In the genomic region with DNA sequence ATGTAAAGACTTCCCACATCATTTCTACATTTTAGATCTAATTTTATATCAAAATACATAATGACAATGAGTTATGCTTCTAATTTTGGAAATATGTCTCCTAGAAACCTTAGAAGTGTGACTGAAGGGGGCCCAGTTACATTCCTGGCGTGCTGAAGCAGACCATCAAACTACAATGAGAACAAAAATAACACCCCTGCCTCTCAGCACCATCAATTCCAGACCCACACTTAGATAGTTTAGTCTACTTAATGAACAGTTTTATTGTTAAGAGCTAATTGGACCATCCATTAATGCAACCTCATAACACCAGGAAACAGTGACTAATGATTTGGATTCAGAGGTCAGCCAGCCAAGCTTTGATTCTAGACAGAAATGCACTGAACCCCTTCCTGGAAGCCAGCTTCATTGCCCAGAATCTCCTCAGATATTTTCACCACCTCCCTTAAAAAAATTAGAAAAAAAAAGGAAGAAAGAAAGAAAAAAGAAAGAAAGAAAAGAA, we compare ENCODE assay signal across 19 mouse cellular contexts.
"Had no signal": no experiment of that assay in that cellular context is flagged by ENCODE, and none has a peak within 500 bp of the region (broad histone marks: within the 10 kb centered on the region; RNA-seq: fewer than 3 reads in every experiment).

No protein-coding gene starts in this region.

- DNase-seq: kidney, adult 11 months; kidney, adult 9 months; kidney, postnatal 25 days; layer of hippocampus, postnatal 36 days; left cerebral cortex, postnatal 4 days; liver, postnatal 0 days; lung, embryonic 14.5 days; thymus, adult 18-20 months; thymus, postnatal 36 days had no signal

- H3K9ac ChIP-seq: limb, embryonic 12.5 days; limb, embryonic 15.5 days; liver, embryonic 14.5 days; liver, postnatal 0 days; lung, embryonic 14.5 days; midbrain, embryonic 12.5 days; midbrain, embryonic 15.5 days; neural tube, embryonic 12.5 days; neural tube, embryonic 15.5 days had no signal

- H3K27ac ChIP-seq: limb, embryonic 12.5 days; limb, embryonic 15.5 days; liver, embryonic 14.5 days; macrophage; midbrain, embryonic 12.5 days; midbrain, embryonic 15.5 days; neural tube, embryonic 12.5 days; neural tube, embryonic 15.5 days had no signal

- H3K4me3 ChIP-seq: limb, embryonic 12.5 days; limb, embryonic 15.5 days; midbrain, embryonic 12.5 days; midbrain, embryonic 15.5 days; neural tube, embryonic 12.5 days; neural tube, embryonic 15.5 days had no signal

- ATAC-seq: liver, postnatal 0 days; lung, postnatal 0 days; midbrain, embryonic 15.5 days had no signal

- H3K4me2 ChIP-seq: limb, embryonic 12.5 days; limb, embryonic 15.5 days; liver, embryonic 11.5 days; lung, embryonic 14.5 days; midbrain, embryonic 12.5 days; midbrain, embryonic 15.5 days; neural tube, embryonic 12.5 days; neural tube, embryonic 15.5 days had no signal

- H3K36me3 ChIP-seq: limb, embryonic 12.5 days; limb, embryonic 15.5 days; midbrain, embryonic 12.5 days; midbrain, embryonic 15.5 days; neural tube, embryonic 12.5 days; neural tube, embryonic 15.5 days had no signal

- H3K4me1 ChIP-seq: limb, embryonic 12.5 days; limb, embryonic 15.5 days; neural tube, embryonic 12.5 days had no signal

- H3K27me3 ChIP-seq: limb, embryonic 12.5 days; limb, embryonic 15.5 days; midbrain, embryonic 12.5 days; midbrain, embryonic 15.5 days; neural tube, embryonic 12.5 days; neural tube, embryonic 15.5 days had no signal

- H3K9me3 ChIP-seq: limb, embryonic 12.5 days; limb, embryonic 15.5 days; midbrain, embryonic 12.5 days; midbrain, embryonic 15.5 days; neural tube, embryonic 12.5 days; neural tube, embryonic 15.5 days had no signal
